Mouse (Mus musculus): Measurements from ENCODE around the gene Gramd1b.

The Gramd1b gene

GRCm38 (mm10) chr9:40458559-40459303 lies 72.5 kb downstream of the Gramd1b start:
- no peak for DNase-seq (ENCODE audit: low read depth, low spot score)

DNA sequence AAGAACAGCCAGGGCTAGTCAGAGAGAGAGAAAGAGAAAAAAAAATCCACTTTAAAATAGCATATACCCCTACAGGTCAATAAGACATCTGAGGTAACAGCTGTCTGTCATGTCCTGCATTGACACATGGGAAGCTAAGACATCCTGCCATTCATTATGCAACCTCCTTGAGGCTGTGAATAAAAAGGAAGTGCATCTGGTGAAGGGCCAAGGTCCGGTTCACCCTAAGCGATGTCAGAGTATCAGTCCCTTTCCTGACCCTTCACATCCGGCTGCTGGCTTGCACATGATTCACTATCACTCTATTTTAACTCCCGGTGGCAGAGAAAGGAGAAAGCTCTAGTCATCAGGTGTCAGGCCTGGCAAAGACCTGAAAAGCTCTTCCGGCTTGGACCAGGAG lies 73.7 kb downstream of the Gramd1b start:
- DNase-seq (ENCODE audit: low read depth, low spot score), result no peak

DNA sequence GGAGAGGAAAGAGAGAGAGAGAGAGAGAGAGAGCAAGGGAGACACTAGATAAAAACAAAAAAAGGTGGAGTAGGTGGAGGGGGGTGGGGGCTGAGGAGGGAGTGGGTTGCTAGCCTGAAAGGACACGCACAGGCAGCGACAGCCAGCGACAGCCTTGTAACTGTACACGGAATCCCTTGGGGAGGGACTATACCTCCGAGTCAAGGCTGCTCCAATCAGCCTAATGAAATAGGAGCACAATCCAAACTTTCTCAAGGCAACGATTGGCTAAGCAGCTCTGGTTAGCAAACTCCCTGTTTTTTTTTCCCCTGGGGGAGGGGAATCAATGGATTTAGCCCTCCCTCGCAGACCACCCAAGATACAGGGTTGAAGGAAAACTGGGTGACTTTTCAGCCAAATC lies 75.0 kb downstream of the Gramd1b start:
- DNase-seq (ENCODE audit: low read depth, low spot score), result peak; percentile 83

DNA sequence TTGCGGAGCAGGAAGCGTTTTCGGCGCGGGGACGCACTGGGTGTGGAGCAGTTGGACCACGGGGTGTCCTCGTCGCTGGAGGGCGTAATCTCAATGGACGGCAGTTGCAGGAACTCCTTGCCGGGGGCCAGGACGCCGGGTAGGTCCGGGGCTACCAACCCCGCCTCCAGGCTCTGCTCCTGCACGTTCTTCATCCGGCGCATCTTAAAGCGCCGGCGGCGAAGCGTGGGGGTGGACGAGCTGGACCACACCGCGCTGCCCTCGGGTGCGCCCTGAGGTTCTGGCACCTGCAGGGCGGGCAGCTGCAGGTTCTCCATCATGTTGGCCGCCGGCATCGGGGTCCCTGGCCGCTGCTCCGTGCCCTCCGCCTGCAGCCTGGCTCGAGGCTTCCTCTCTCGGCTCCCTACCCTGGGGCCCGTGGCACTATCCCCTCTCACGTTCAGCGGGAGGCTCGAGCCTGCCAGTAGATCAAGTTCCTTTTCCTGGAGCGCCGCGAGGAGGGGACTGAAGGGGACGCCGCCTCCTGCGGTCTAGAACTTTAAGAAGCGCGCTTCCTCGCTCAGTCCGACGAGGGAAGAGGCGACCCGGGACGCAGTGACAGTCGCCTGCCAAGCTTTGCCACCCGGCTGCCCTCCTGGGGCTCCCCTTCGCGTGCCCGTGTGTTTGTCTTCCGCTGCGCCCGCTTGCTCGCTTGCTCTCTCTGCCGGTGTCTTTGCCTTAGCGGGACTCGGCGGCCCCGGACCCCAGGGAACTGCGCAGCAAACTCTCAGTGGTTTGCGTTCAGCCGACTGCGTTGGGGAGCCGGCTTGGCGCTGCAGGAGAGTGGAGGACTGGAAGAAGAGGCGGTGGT lies 75.6 kb downstream of the Gramd1b start:
- peak; percentile 66 for DNase-seq (ENCODE audit: low read depth, low spot score)

DNA sequence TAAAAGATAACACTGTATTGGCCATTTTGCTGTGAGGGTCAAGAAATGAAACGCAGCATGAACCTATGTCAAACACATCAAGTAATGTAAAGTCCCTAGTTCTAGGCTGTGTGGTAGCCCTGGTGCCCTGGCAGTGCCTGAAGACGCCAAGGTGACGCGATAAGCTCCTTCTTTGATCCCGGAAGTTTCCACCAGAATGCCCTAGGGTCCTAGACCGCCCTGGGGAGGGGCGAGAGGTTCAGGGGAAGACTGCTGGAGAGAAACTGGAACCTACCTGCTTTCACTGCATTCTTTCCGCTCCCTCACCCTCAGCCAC lies 76.2 kb downstream of the Gramd1b start:
- no peak for DNase-seq (ENCODE audit: low read depth, low spot score)

DNA sequence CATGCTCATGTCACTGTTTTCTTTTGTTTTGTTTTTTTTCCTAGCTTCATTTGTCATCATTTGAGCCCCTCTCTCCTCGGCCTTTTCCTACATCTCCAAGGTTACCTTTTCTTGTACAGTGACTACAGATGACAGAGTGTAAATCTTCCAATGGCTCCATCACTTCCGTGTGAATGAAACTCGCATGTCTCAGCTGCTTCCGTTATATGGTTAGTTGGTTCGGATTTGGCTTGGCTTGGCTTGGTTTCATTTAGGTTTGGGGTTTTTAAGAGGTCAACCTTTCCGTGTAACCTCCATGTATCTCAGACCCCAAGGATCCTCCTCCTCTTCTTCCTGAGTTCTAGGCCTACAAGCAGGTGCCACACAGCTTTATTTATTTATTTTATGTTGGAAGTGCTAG lies 77.3 kb downstream of the Gramd1b start:
- DNase-seq (ENCODE audit: low read depth, low spot score), result no peak

GRCm38 (mm10) chr9:40452208-40452607 lies 79.0 kb downstream of the Gramd1b start:
- DNase-seq (ENCODE audit: low read depth, low spot score), result no peak

- DNase-seq (ENCODE audit: low read depth, low spot score), result no peak
Observed at GRCm38 (mm10) chr9:40450776-40451175, 80.4 kb downstream of the Gramd1b start.

DNA sequence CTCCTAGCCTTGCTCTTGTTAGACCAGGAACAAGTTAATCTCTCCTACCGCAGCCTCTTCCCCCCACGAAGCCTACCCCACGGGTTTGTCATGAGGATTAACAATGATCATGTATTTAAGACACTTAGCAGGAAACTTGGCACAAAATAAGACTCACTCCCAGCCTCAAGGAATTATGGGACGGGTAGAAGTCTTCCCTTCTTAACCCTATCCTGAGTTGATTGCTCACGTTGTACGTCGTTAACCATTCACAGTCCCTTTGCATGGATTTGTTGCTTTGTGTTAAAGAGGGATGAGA lies 80.8 kb downstream of the Gramd1b start:
- DNase-seq (ENCODE audit: low read depth, low spot score), result no peak

GRCm38 (mm10) chr9:40449610-40450416 lies 81.4 kb downstream of the Gramd1b start:
- peak; percentile 47 for DNase-seq (ENCODE audit: low read depth, low spot score)

- DNase-seq (ENCODE audit: low read depth, low spot score), result no peak
Observed at GRCm38 (mm10) chr9:40448646-40449243, 82.4 kb downstream of the Gramd1b start.

DNA sequence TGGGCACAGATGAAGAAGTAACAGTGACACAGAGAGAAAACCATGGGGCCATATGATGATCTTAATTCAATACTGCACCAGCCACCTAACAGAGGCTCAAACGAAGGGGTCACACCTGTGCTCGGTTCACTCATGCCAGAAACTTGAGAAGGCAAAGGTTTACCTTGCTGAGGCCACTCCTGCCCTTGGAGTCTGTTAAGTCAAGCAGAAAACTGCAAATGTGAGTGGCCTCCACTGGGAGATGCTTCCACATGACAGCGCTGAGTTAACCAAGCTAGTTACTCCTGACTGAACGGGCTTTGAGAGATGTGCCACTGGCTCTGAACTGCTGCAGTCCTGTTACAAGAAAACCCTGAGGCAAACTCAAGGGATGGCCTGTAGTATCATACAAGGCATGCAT lies 83.9 kb downstream of the Gramd1b start:
- no peak for DNase-seq (ENCODE audit: low read depth, low spot score)

DNA sequence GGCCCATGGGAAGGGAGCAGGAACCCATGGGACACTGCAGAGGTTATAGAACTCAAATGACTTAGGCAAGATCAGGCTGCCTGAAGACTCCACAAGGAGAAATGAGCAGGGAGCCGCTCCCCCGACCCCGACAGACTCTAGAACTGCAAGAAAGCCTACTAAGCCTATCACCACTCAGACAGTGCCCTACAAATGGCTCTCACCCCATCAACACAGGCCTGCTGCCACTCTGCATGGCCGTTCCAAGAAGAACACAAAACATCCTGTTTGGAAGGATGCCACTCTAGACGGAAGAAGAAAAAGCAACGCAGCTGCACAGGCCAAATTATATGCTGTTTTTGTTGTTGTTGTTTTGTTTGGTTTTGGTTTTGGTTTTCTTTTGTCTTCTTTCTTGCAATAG lies 86.2 kb downstream of the Gramd1b start:
- no peak for DNase-seq (ENCODE audit: low read depth, low spot score)

DNA sequence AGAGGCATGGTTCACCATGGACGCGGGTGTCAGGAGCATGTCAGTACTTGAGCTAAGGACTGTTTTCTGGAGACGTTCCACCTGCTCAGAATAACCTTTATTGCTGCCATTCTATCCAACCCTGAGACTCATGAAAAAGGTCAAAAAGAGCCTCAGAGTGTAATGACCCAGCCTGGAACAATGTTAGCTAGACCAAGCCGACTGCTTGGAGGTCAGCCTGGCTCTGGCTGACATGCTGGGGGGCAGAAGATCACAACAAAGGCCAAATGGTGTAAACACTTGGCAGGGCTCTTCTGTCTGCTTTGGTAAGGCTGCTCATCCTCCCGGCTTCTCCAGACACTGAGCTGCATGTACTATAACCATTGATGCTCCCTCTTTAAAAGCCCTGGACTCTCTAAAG lies 88.4 kb downstream of the Gramd1b start:
- DNase-seq (ENCODE audit: low read depth, low spot score), result no peak

GRCm38 (mm10) chr9:40439973-40440687 lies 91.1 kb downstream of the Gramd1b start:
- DNase-seq (ENCODE audit: low read depth, low spot score), result no peak

DNA sequence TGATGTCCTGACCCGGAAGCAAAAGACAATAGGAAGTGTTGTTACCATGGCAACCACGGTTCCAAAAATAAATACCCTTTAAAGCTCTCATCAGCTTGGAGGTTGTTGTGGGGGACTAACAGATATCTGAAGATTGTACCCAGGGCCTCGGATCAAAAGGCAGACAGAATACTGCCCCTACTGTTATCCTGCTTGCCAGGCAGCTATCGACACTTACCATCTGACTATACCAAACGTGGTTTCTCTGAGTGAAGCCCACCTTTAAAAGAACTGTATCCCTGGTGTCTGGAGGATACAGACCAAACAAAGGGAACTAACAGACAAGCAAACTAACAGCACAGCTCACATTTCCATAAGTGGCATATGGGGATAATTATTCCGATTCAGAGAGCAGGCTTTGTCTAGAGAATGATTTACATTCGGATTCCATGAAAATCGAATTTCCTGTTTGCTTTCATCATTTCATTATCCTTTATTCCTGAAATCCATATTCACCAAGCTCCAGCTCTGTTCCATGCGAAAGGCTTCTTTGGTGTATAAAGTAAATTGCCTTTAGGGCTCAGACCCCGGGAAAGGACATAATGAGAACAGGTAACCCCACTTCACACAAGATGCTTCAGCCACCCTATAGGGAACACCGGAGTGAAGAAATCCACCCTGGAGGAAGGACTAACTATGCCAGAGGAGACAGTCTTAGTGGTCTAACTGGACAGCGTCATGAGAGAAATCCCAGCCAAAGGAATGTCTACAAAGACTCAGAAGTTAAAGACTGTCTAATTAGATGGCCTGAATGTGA lies 92.3 kb downstream of the Gramd1b start:
- DNase-seq (ENCODE audit: low read depth, low spot score), result peak; percentile 77

DNA sequence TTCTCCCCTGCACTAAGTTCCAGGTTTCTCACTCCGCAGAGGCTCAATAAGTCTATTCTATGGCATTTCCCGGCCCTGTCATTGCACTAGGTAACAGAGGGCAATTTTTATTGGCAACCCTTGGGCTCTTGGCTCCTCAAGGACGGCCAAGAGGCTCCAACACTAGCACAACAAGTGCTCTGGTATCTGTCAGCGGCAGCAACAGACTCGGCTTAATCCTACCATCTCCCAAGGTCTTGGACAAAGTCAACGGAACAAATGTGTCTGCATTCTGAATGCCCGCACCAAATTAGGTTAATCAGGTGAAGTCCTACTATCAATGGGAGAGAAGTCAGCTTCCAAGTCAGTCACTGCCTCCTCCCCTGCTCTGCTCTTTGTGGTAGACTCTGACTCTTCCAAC lies 93.3 kb downstream of the Gramd1b start:
- DNase-seq (ENCODE audit: low read depth, low spot score), result no peak

DNA sequence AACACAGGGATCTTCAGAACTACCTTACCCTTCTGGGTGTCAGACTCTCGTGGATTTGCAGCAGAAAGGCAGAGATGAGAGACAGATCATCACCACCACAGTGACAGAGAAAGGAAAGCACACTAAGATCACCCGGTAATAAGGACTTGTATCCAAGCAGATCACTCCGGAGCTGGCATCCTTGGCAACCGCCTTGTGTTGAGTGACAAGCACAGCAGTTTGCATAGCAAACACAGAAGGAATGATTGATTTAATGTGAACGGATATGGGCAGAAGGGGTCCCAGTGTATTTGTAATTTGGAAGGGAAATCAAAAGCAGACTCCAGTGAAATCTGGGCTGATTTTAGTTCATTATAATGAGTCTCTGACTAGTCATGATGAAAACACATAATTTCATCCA lies 97.9 kb downstream of the Gramd1b start:
- DNase-seq (ENCODE audit: low read depth, low spot score), result no peak

DNA sequence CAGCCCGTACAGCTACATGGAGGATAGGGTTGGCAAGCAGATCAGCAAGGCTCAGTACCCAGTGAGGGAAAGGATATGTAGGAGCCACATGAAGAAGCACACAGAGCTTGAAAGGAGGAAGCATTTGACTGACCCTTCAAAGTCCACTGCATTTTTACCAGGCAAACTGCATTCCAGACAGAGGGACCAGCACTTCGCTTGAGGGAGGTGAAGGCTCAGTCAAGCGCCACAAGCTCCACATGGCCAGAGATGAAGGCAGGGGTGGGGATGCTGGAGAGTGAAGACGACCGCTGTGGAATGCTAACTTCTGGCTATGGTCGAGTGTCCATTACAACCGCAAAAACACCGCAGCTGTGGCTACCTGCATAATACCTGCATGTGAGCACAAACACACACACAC lies 100.2 kb downstream of the Gramd1b start:
- no peak for DNase-seq (ENCODE audit: low read depth, low spot score)

- DNase-seq (ENCODE audit: low read depth, low spot score), result no peak
Observed at GRCm38 (mm10) chr9:40427663-40428062, 103.5 kb downstream of the Gramd1b start.

Measured in R1 (cell line).